Mouse (Mus musculus) spleen, postnatal 0 days (tissue): ENCODE measurements around the gene Mtus2. TPM values are rescaled to one million over a fixed set of nuclear protein-coding genes. Genes with fewer than 3 reads are reported as not detected.

ENCODE experiments used
- polyA plus RNA-seq: library from polyadenylated mRNA; unstranded; fragments of >200 nt; fragmentation: Nextera tagmentation; extraction: Ambion mirVana; gene quantifications from 2 replicates; pipeline ENCODE4 v1.2.1, GENCODE M21; 2015

The Mtus2 gene
- polyA plus RNA-seq: 2.8 TPM in 2 replicates

DNA sequence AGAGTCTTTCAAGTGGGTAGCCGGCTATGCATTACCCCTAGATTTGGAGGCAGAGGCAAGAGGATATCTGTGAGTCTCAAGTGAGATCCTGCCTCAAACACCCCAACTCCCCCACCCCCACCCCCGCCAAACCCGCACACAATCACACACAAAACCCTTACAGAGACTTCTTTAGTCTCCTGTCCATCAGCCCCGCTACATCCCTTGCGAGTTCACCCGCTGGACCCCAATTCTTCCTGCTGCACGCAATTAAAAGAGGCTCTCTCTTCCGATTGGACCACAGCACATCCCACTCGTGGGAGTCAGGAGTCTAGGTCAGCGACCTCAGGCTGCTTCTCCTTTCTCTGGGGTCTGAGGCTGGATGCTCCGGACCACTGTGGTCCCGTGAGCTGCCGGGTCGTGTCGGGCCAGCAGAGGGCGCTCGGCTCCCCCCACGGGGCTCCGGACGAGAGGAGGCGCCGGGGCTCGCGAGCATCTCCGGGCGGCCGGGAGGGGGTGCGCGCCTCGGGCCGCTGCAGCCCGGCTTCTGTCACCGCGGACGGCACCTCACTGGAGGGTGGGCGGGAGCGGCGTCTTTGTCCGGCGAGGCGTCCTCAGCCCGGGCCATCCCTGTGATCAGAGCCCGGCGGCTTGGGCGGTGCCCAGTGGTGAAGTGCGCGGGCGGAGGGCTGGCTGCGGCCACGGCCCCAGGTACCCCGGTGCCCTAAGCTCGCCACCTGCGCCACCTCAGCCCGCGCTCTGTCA is at the start of gene Mtus2:
Gene Mtus2, plus strand, starts transcription at position 500 of the 744 bp plus-strand sequence.

Other genes starting within 250 kb of the Mtus2 start
- gene Flt1, start 231.3 kb upstream of the Mtus2 start, polyA plus RNA-seq: 5.9 and 7.2 TPM in 2 replicates
- gene Pomp, start 96.9 kb upstream of the Mtus2 start, polyA plus RNA-seq: 344 and 367 TPM in 2 replicates
- 18.1 and 20.6 TPM in 2 replicates for gene Slc46a3, start 62.5 kb upstream of the Mtus2 start, polyA plus RNA-seq